Mouse (Mus musculus) midbrain, embryonic 15.5 days (tissue): ENCODE measurements at regions not wholly inside any gene's neighbourhood (a gene's known extent, or its start where the extent isn't known, plus 50 kb on each side); places are given as distances from the start of the nearest gene placed in this dataset.

Experiments
- ATAC-seq: fragments of 200-750 bp; cut with Nextera tagmentation; replicated peaks from 2 replicates; pipeline ENCODE4 v1.8.0; 2017; ENCODE audit warnings: moderate TSS enrichment
- H3K27ac ChIP-seq: fragments of 300-500 bp; sonication (generic); 2 replicates; pipeline ENCODE4 v1.5.1; 2015; ENCODE audit warnings: mild to moderate bottlenecking, inconsistent platforms
- H3K27me3 ChIP-seq: fragments of 300-500 bp; sonication (generic); replicated peaks from 2 replicates; pipeline ENCODE4 v1.6.1; 2015; ENCODE audit warnings: inconsistent platforms
- H3K36me3 ChIP-seq: fragments of 300-500 bp; sonication (generic); replicated peaks from 2 replicates; pipeline ENCODE4 v1.6.1; 2015; ENCODE audit warnings: inconsistent platforms
- H3K4me1 ChIP-seq: fragments of 300-500 bp; sonication (generic); 2 replicates; pipeline ENCODE4 v1.6.1; 2015; ENCODE audit warnings: inconsistent platforms
- H3K4me2 ChIP-seq: fragments of 300-500 bp; sonication (generic); 2 replicates; pipeline ENCODE4 v1.6.1; 2015; ENCODE audit warnings: inconsistent platforms, mild to moderate bottlenecking, moderate library complexity
- H3K4me3 ChIP-seq: fragments of 300-500 bp; sonication (generic); 2 replicates; pipeline ENCODE4 v1.5.1; 2015; ENCODE audit warnings: mild to moderate bottlenecking, inconsistent platforms
- H3K9ac ChIP-seq: fragments of 300-500 bp; sonication (generic); 2 replicates; pipeline ENCODE4 v1.6.1; 2015; ENCODE audit warnings: mild to moderate bottlenecking, inconsistent platforms
- H3K9me3 ChIP-seq: fragments of 300-500 bp; sonication (generic); 2 replicates; pipeline ENCODE4 v1.6.1; 2016; ENCODE audit warnings: inconsistent platforms
- WGBS: fragments of 180-500 bp; shearing (Covaris S2); methylation state at CpG from one replicate; pipeline ENCODE4 v1.1.7; 2015; ENCODE audit warnings: mixed read lengths; 5-methylcytosine and 5-hydroxymethylcytosine counted together

- ATAC-seq, result no peak; the same call in 1 of the 2 replicates
- Histone ChIP-seq H3K27me3 (peaks cover 79% of the 10 kb centered on the region), H3K36me3 (no peaks in the 10 kb centered on the region), H3K9me3 (no peaks in the 10 kb centered on the region), H3K9ac (no peak overlapping the region), H3K4me3 (no peak overlapping the region), H3K4me2 (no peak overlapping the region), H3K4me1 (peaks cover 4% of the 10 kb centered on the region; the same call in 1 of the 2 replicates), H3K27ac (no peak overlapping the region)
- 54% methylated on average over 15 of the region's 15 CpGs for WGBS
These were observed 184.2 kb downstream of the Bmp7 start for GRCm38 (mm10) chr2:172755686-172756471.

GRCm38 (mm10) chr2:172756472-172756860 lies 183.7 kb downstream of the Bmp7 start:
- no peaks in the 10 kb centered on the region for H3K36me3 ChIP-seq
- peaks cover 4% of the 10 kb centered on the region; the same call in 1 of the 2 replicates for H3K4me1 ChIP-seq
- peaks cover 82% of the 10 kb centered on the region for H3K27me3 ChIP-seq
- H3K4me3 ChIP-seq, result no peak overlapping the region
- no peak overlapping the region for H3K27ac ChIP-seq
- no peak overlapping the region for H3K4me2 ChIP-seq
- WGBS, result 6% methylated on average over 8 of the region's 8 CpGs
- H3K9me3 ChIP-seq, result no peaks in the 10 kb centered on the region
- H3K9ac ChIP-seq, result no peak overlapping the region
- ATAC-seq, result peak; percentile 30; the same call in 1 of the 2 replicates

GRCm38 (mm10) chr2:172758497-172758896 lies 181.6 kb downstream of the Bmp7 start:
- ATAC-seq, result no peak
- Histone ChIP-seq H3K9me3 (no peaks in the 10 kb centered on the region), H3K36me3 (no peaks in the 10 kb centered on the region), H3K4me2 (no peak overlapping the region), H3K27me3 (peaks cover 73% of the 10 kb centered on the region), H3K27ac (no peak overlapping the region), H3K4me1 (peaks cover 4% of the 10 kb centered on the region; the same call in 1 of the 2 replicates), H3K9ac (no peak overlapping the region), H3K4me3 (no peak overlapping the region)
- WGBS, result 14% methylated on average over 9 of the region's 9 CpGs

GRCm38 (mm10) chr2:172765260-172765659 lies 174.9 kb downstream of the Bmp7 start:
- Histone ChIP-seq H3K4me1 (peaks cover 9% of the 10 kb centered on the region), H3K36me3 (no peaks in the 10 kb centered on the region), H3K4me3 (no peak overlapping the region), H3K9me3 (no peaks in the 10 kb centered on the region), H3K27me3 (peaks cover 30% of the 10 kb centered on the region), H3K27ac (no peak overlapping the region; the same call in 1 of the 2 replicates), H3K9ac (no peak overlapping the region), H3K4me2 (no peak overlapping the region)
- WGBS, result 13% methylated on average over 2 of the region's 2 CpGs
- ATAC-seq, result no peak

GRCm38 (mm10) chr2:172766403-172766802 lies 173.7 kb downstream of the Bmp7 start:
- peaks cover 9% of the 10 kb centered on the region for H3K4me1 ChIP-seq
- H3K9ac ChIP-seq, result no peak overlapping the region
- H3K9me3 ChIP-seq, result no peaks in the 10 kb centered on the region
- WGBS, result 17% methylated on average over 7 of the region's 7 CpGs
- H3K27me3 ChIP-seq, result peaks cover 22% of the 10 kb centered on the region; the same call in 1 of the 2 replicates
- peak; percentile 48; the same call in 1 of the 2 replicates for ATAC-seq
- H3K36me3 ChIP-seq, result no peaks in the 10 kb centered on the region
- H3K4me2 ChIP-seq, result no peak overlapping the region
- no peak overlapping the region for H3K4me3 ChIP-seq
- H3K27ac ChIP-seq, result no peak overlapping the region

- Histone ChIP-seq H3K36me3 (no peaks in the 10 kb centered on the region), H3K27ac (no peak overlapping the region), H3K4me2 (no peak overlapping the region), H3K4me3 (no peak overlapping the region), H3K9ac (no peak overlapping the region), H3K27me3 (peaks cover 16% of the 10 kb centered on the region; the same call in 1 of the 2 replicates), H3K9me3 (no peaks in the 10 kb centered on the region), H3K4me1 (peaks cover 9% of the 10 kb centered on the region)
- 91% methylated on average over 8 of the region's 8 CpGs for WGBS
- no peak for ATAC-seq
These were observed 171.4 kb downstream of the Bmp7 start for GRCm38 (mm10) chr2:172768756-172769155.

GRCm38 (mm10) chr2:172770061-172770460 lies 170.1 kb downstream of the Bmp7 start:
- ATAC-seq, result no peak
- H3K4me3 ChIP-seq, result no peak overlapping the region
- H3K36me3 ChIP-seq, result no peaks in the 10 kb centered on the region
- H3K9ac ChIP-seq, result no peak overlapping the region
- H3K9me3 ChIP-seq, result no peaks in the 10 kb centered on the region
- H3K27me3 ChIP-seq, result peaks cover 16% of the 10 kb centered on the region; the same call in 1 of the 2 replicates
- H3K4me1 ChIP-seq, result peaks cover 9% of the 10 kb centered on the region
- no peak overlapping the region for H3K4me2 ChIP-seq
- H3K27ac ChIP-seq, result no peak overlapping the region
- WGBS, result 86% methylated on average over 6 of the region's 6 CpGs

GRCm38 (mm10) chr2:172770606-172771005 lies 169.5 kb downstream of the Bmp7 start:
- Histone ChIP-seq H3K4me2 (no peak overlapping the region), H3K36me3 (no peaks in the 10 kb centered on the region), H3K4me3 (no peak overlapping the region), H3K27ac (no peak overlapping the region), H3K27me3 (peaks cover 16% of the 10 kb centered on the region; the same call in 1 of the 2 replicates), H3K9me3 (no peaks in the 10 kb centered on the region), H3K4me1 (peaks cover 9% of the 10 kb centered on the region), H3K9ac (no peak overlapping the region)
- WGBS, result 89% methylated on average over 14 of the region's 14 CpGs
- no peak for ATAC-seq

GRCm38 (mm10) chr2:172773176-172773575 lies 166.9 kb downstream of the Bmp7 start:
- Histone ChIP-seq H3K4me3 (no peak overlapping the region), H3K36me3 (no peaks in the 10 kb centered on the region), H3K9me3 (no peaks in the 10 kb centered on the region), H3K4me1 (no peaks in the 10 kb centered on the region), H3K27me3 (peaks cover 10% of the 10 kb centered on the region; the same call in 1 of the 2 replicates), H3K4me2 (no peak overlapping the region), H3K27ac (no peak overlapping the region), H3K9ac (no peak overlapping the region)
- no peak for ATAC-seq
- WGBS, result 0% methylated on average over 2 of the region's 2 CpGs

GRCm38 (mm10) chr2:172776485-172776884 lies 163.6 kb downstream of the Bmp7 start:
- H3K9me3 ChIP-seq, result no peaks in the 10 kb centered on the region
- H3K9ac ChIP-seq, result no peak overlapping the region
- no peak overlapping the region for H3K4me3 ChIP-seq
- WGBS, result 69% methylated on average over 12 of the region's 12 CpGs
- H3K27ac ChIP-seq, result no peak overlapping the region
- H3K4me2 ChIP-seq, result no peak overlapping the region
- ATAC-seq, result no peak
- peaks cover 4% of the 10 kb centered on the region; the same call in 1 of the 2 replicates for H3K27me3 ChIP-seq
- no peaks in the 10 kb centered on the region for H3K36me3 ChIP-seq
- H3K4me1 ChIP-seq, result no peaks in the 10 kb centered on the region

GRCm38 (mm10) chr2:172777774-172778173 lies 162.3 kb downstream of the Bmp7 start:
- WGBS, result 88% methylated on average over 2 of the region's 2 CpGs
- Histone ChIP-seq H3K4me2 (no peak overlapping the region), H3K4me3 (no peak overlapping the region), H3K27ac (no peak overlapping the region), H3K4me1 (no peaks in the 10 kb centered on the region), H3K27me3 (peaks cover 4% of the 10 kb centered on the region; the same call in 1 of the 2 replicates), H3K9ac (no peak overlapping the region), H3K36me3 (no peaks in the 10 kb centered on the region), H3K9me3 (no peaks in the 10 kb centered on the region)
- ATAC-seq, result no peak

GRCm38 (mm10) chr2:172779096-172779495 lies 161.0 kb downstream of the Bmp7 start:
- H3K4me3 ChIP-seq, result no peak overlapping the region
- no peak overlapping the region for H3K4me2 ChIP-seq
- H3K9me3 ChIP-seq, result no peaks in the 10 kb centered on the region
- ATAC-seq, result no peak; the same call in 1 of the 2 replicates
- H3K27me3 ChIP-seq, result no peaks in the 10 kb centered on the region
- no peaks in the 10 kb centered on the region for H3K36me3 ChIP-seq
- WGBS, result 26% methylated on average over 5 of the region's 5 CpGs
- no peak overlapping the region for H3K9ac ChIP-seq
- no peak overlapping the region for H3K27ac ChIP-seq
- no peaks in the 10 kb centered on the region for H3K4me1 ChIP-seq

GRCm38 (mm10) chr2:172782686-172783085 lies 157.4 kb downstream of the Bmp7 start:
- 62% methylated on average over 10 of the region's 10 CpGs for WGBS
- H3K27me3 ChIP-seq, result peaks cover 24% of the 10 kb centered on the region

More at GRCm38 (mm10) chr2:172782686-172783085, 157.4 kb downstream of the Bmp7 start:
- Histone ChIP-seq H3K4me3 (no peak overlapping the region), H3K9ac (no peak overlapping the region), H3K4me2 (no peak overlapping the region), H3K27ac (no peak overlapping the region), H3K4me1 (0 out of 2 replicates have a peak, but pooled peaks cover 6% of the 10 kb centered on the region), H3K36me3 (no peaks in the 10 kb centered on the region), H3K9me3 (no peaks in the 10 kb centered on the region)
- ATAC-seq, result no peak
